Mouse (Mus musculus) ovary, adult 18-20 months (tissue): ENCODE data around the gene Zdhhc16.
A peak's percentile ranks its signal among the peaks of the same experiment; 100 is the strongest.
"Not testable (repeated sequence)": the region's sequence is repeated elsewhere in the genome, so short reads cannot be mapped to it uniquely, and the experiment has no call there.

Experiments
- DNase-seq: peaks from one replicate; pipeline ENCODE4 v3.0.0; 2022; ENCODE audit warnings: low spot score, mixed read lengths

Zdhhc16 gene

GRCm38 (mm10) chr19:41913774-41914591, 19.3 kb upstream of the Zdhhc16 start:
- DNase-seq, result no peak

GRCm38 (mm10) chr19:41914592-41914882, 18.7 kb upstream of the Zdhhc16 start:
- not testable (repeated sequence) for DNase-seq

- no peak for DNase-seq
Measured at GRCm38 (mm10) chr19:41915294-41915693, 18.0 kb upstream of the Zdhhc16 start.

- no peak for DNase-seq
Measured at GRCm38 (mm10) chr19:41916853-41917252, 16.4 kb upstream of the Zdhhc16 start.

- no peak for DNase-seq
Measured at GRCm38 (mm10) chr19:41919471-41919870, 13.8 kb upstream of the Zdhhc16 start.

- DNase-seq, result no peak
Measured at GRCm38 (mm10) chr19:41920412-41921067, 12.7 kb upstream of the Zdhhc16 start.

- no peak for DNase-seq
Measured at GRCm38 (mm10) chr19:41932686-41933085, 594 bp upstream of the Zdhhc16 start.

GRCm38 (mm10) chr19:41934124-41934523, 844 bp downstream of the Zdhhc16 start:
- DNase-seq, result no peak

GRCm38 (mm10) chr19:41935921-41936320, 2.6 kb downstream of the Zdhhc16 start:
- DNase-seq, result no peak

GRCm38 (mm10) chr19:41938539-41938938, 5.3 kb downstream of the Zdhhc16 start:
- DNase-seq, result no peak

GRCm38 (mm10) chr19:41943841-41944240, 10.6 kb downstream of the Zdhhc16 start:
- no peak for DNase-seq

GRCm38 (mm10) chr19:41952287-41952686, 19.0 kb downstream of the Zdhhc16 start:
- no peak for DNase-seq

- DNase-seq, result no peak
Measured at GRCm38 (mm10) chr19:41953574-41953973, 20.3 kb downstream of the Zdhhc16 start.

GRCm38 (mm10) chr19:41969618-41970017, 36.3 kb downstream of the Zdhhc16 start:
- no peak for DNase-seq

GRCm38 (mm10) chr19:41973891-41974794, 40.9 kb downstream of the Zdhhc16 start:
- DNase-seq, result no peak

- no peak for DNase-seq
Measured at GRCm38 (mm10) chr19:41980422-41980818, 47.1 kb downstream of the Zdhhc16 start.

GRCm38 (mm10) chr19:41980819-41981594, 47.7 kb downstream of the Zdhhc16 start, which contains the start of gene Mms19:
Gene Mms19, minus strand, starts transcription at chr19:41981157.
- peak; percentile 99 for DNase-seq

- DNase-seq, result no peak
Measured at GRCm38 (mm10) chr19:41981595-41981927, 48.3 kb downstream of the Zdhhc16 start, which contains the start of gene Ubtd1. Gene Ubtd1, plus strand, starts transcription at chr19:41981763.

- no peak for DNase-seq
Measured at GRCm38 (mm10) chr19:41981931-41982790, 48.9 kb downstream of the Zdhhc16 start.

- DNase-seq, result no peak
Measured at GRCm38 (mm10) chr19:41982791-41983150, 49.5 kb downstream of the Zdhhc16 start.

- DNase-seq, result no peak
Measured at GRCm38 (mm10) chr19:41985994-41986393, 52.7 kb downstream of the Zdhhc16 start.
